Mouse (Mus musculus): ENCODE results near the gene Lingo1. TPM values are rescaled to one million over a fixed set of nuclear protein-coding genes. Genes with fewer than 3 reads are reported as not detected.

The Lingo1 gene
- polyA plus RNA-seq, 1 experiment: not detected

DNA sequence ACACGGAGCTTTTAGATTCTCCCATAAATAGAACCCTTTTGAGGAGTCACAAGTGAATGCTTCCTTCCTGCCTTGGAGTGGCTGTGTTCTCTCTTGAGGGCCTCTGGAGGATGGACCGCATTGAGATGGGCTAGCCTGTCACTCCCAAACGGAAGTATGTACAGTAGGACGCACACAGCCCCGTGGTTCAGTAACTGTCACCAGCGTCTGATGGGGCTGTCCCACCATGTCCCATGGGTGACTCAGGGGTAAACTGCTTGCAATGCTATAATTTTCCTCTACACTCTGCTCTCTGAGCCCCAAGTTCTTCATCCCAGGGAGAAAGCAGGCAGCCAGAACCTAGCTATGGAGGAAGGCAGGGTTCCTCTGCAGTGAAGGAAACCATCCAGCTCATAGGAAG, 11.7 kb upstream of the Lingo1 start:
- no peaks in the 10 kb centered on the region for H3K4me1 ChIP-seq (ENCODE audit: control insufficient read depth, insufficient read depth, insufficient read length, low read length)
- H3K27ac ChIP-seq (replicated peaks; ENCODE audit: low read depth, low read length): no peak overlapping the region
- no peak overlapping the region for H3K4me3 ChIP-seq (ENCODE audit: insufficient read depth, low read depth, low read length)

DNA sequence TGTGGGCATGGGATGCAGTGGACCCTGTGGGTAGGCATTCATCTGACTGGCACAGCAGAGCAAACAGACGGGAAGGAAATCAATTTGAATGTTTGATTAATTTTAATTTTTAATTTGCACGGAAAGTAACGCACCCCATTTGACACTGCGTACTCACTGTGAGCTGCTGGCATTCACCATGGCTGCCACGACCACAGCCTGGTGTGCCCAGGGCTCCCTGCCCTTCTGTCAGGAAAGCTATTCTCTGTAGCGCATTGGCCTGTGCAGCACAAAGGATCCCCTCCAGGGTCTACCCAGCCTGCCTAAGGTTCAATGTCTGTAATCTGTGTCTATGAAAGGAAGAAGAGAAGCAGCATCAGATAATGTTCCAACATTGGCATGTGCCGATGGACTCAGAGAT, 6.9 kb upstream of the Lingo1 start:
- H3K4me1 ChIP-seq (ENCODE audit: control insufficient read depth, insufficient read depth, insufficient read length, low read length): no peaks in the 10 kb centered on the region
- no peak overlapping the region for H3K4me3 ChIP-seq (ENCODE audit: insufficient read depth, low read depth, low read length)
- no peak overlapping the region for H3K27ac ChIP-seq (replicated peaks; ENCODE audit: low read depth, low read length)

DNA sequence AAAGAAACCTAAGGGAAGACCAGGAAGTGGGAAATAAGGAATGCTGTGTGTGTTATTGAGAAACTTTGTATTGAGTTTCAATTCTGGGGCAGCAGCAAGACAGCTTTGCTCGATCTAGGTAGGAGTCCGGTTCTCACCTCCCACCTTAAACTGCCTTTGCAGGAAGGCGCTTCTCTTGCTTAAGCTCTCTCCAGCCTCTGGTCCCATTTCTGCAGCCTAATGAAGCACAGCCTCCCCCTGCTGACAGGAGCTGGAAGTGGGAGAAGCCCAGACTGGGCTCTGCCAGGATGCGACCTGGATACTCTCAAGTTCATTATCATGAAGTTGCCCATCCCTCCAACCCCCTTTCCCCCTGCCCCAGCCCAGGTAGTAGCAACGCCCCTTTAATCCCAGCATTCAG, 1.6 kb upstream of the Lingo1 start:
- Histone ChIP-seq H3K27ac (replicated peaks; ENCODE audit: low read depth, low read length) (no peak overlapping the region), H3K4me3 (ENCODE audit: insufficient read depth, low read depth, low read length) (no peak overlapping the region), H3K4me1 (ENCODE audit: control insufficient read depth, insufficient read depth, insufficient read length, low read length) (no peaks in the 10 kb centered on the region; the same call in 1 of the 2 replicates)

DNA sequence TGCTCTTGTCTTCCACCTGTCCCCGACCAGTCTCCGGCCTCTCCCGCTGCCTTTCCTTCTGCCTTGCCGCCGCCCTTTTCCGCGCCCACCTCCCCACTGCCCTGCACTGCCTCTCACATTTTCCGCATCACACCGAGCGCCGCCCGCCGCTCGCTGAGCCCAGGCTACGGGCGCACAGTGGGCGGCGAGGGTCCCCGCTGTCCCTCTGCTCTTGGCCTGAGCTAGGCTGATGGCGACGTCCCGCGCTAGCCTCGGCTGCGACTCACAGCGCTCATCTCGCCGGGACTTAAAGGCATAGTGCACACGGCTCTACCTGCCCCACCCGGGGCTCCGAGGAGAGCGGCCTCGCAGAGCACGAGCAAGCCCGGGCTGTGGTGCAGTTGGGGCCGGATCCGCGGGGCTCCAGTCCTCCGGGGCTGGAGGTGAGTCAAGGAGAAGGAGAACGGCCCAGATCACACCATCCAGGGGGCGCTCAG, 426 bp upstream of the Lingo1 start:
- H3K4me3 ChIP-seq (ENCODE audit: insufficient read depth, low read depth, low read length): peak overlapping the region; percentile 36
- no peak overlapping the region for H3K27ac ChIP-seq (replicated peaks; ENCODE audit: low read depth, low read length)
- no peaks in the 10 kb centered on the region; the same call in 1 of the 2 replicates for H3K4me1 ChIP-seq (ENCODE audit: control insufficient read depth, insufficient read depth, insufficient read length, low read length)

DNA sequence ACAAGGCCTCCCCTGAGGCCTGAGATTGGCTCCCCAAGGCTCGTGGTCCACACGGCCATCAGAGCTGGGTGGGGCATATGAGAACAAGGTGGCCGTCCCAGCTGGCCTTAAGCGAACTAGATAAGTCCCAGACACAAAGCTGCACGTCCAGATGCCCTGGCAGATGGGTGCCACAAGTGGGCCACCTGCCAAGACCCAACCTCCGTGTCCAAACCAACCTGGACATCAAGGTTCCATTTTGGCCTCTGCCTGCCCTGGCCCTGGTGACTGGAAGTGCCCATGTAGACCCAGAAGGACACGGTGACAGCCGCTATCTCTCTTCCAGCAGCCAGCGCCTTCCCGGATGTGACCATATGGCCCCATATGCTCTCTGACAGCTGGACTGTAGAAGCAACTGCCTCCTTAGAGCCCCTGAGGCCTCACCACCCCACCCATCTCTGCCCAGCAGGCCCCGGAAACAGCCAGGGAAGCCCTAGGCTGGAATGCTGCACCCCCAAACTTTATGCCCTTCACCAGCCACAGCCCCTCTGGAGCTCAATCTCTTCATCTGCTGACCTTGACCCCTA, 4.5 kb downstream of the Lingo1 start:
- Histone ChIP-seq H3K4me1 (ENCODE audit: control insufficient read depth, insufficient read depth, insufficient read length, low read length) (no peaks in the 10 kb centered on the region; the same call in 1 of the 2 replicates), H3K4me3 (ENCODE audit: insufficient read depth, low read depth, low read length) (no peak overlapping the region), H3K27ac (replicated peaks; ENCODE audit: low read depth, low read length) (no peak overlapping the region)

GRCm38 (mm10) chr9:56784576-56784975, 11.7 kb downstream of the Lingo1 start:
- no peak overlapping the region for H3K4me3 ChIP-seq (ENCODE audit: insufficient read depth, low read depth, low read length)
- no peak overlapping the region for H3K27ac ChIP-seq (replicated peaks; ENCODE audit: low read depth, low read length)
- no peaks in the 10 kb centered on the region for H3K4me1 ChIP-seq (ENCODE audit: control insufficient read depth, insufficient read depth, insufficient read length, low read length)

DNA sequence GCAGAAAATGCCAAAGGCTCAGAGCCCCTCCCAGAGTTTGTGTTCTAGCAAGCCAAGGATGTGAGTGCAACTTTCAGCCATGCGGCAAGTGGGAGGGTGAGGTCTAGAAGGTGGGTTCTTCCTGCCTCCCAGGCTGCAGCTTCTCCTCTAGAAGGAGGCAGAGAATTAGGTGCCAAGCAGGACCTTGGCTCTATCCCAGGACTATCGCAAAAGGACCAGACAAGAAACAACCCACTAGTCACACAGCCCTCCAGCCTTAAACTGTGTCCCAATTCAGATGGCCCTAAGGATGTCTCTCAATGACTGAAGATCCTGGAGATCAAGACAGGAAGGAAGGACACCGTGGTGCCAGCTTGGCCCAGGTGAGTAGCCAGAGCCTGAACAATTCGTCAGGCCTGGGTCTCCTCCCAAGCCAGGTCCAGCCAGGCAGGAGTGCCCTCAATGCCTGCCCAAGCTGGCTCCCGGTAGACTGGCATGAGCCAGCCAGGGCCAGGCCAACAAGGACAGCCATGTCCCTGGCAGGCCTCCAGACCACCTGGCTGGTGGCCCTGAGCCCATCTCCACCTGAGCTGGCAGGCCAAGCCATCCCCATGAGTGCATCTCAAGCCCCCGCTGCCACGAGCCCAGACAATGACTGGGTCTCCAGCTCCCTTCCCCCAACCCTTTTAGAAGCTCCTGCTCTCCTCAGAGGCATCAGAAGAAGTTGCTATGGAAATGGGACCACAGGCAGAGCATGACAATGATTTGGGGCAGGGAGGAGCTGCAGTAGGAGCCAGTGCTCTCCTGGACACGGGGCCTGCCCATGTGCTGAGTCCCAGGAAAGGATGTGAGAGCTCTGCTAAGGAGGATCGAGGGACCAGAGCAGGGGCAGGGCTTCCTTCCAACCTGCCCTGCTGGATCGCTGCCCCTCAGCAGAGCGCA, 19.1 kb downstream of the Lingo1 start:
- no peak overlapping the region for H3K4me3 ChIP-seq (ENCODE audit: insufficient read depth, low read depth, low read length)
- no peak overlapping the region for H3K27ac ChIP-seq (replicated peaks; ENCODE audit: low read depth, low read length)
- H3K4me1 ChIP-seq (ENCODE audit: control insufficient read depth, insufficient read depth, insufficient read length, low read length): no peaks in the 10 kb centered on the region

- no peak overlapping the region for H3K4me3 ChIP-seq (ENCODE audit: insufficient read depth, low read depth, low read length)
- H3K27ac ChIP-seq (replicated peaks; ENCODE audit: low read depth, low read length): no peak overlapping the region
- H3K4me1 ChIP-seq (ENCODE audit: control insufficient read depth, insufficient read depth, insufficient read length, low read length): no peaks in the 10 kb centered on the region
Measured at GRCm38 (mm10) chr9:56775161-56775934, 20.9 kb downstream of the Lingo1 start.

DNA sequence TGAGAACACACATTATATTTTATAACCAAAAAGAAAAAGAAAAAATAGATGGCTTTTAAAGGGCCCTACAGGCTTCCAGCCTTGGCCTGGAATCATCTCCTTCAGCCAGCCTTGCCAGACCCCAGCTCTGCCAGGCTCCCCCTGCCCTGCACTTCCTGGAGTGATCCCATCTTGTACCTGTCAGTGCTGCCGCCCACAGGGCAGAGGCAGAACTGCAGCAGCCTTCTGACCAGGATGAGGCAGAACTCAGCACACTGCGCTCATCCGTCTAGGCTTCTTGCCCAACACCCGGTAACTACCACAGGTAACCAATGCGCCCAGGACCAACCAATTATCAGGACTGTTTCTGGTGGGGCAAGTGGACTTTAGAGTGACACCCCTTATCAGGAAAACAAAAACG, 22.0 kb downstream of the Lingo1 start:
- no peak overlapping the region for H3K4me3 ChIP-seq (ENCODE audit: insufficient read depth, low read depth, low read length)
- H3K4me1 ChIP-seq (ENCODE audit: control insufficient read depth, insufficient read depth, insufficient read length, low read length): no peaks in the 10 kb centered on the region
- no peak overlapping the region for H3K27ac ChIP-seq (replicated peaks; ENCODE audit: low read depth, low read length)

- H3K4me1 ChIP-seq (ENCODE audit: control insufficient read depth, insufficient read depth, insufficient read length, low read length): no peaks in the 10 kb centered on the region
- H3K4me3 ChIP-seq (ENCODE audit: insufficient read depth, low read depth, low read length): no peak overlapping the region
Measured at GRCm38 (mm10) chr9:56773666-56774065, 22.6 kb downstream of the Lingo1 start.

GRCm38 (mm10) chr9:56767653-56768136, 28.6 kb downstream of the Lingo1 start:
- Histone ChIP-seq H3K4me3 (ENCODE audit: insufficient read depth, low read depth, low read length) (no peak overlapping the region), H3K4me1 (ENCODE audit: control insufficient read depth, insufficient read depth, insufficient read length, low read length) (no peaks in the 10 kb centered on the region), H3K27ac (replicated peaks; ENCODE audit: low read depth, low read length) (no peak overlapping the region)

More at GRCm38 (mm10) chr9:56773666-56774065, 22.6 kb downstream of the Lingo1 start:
- no peak overlapping the region for H3K27ac ChIP-seq (replicated peaks; ENCODE audit: low read depth, low read length)

DNA sequence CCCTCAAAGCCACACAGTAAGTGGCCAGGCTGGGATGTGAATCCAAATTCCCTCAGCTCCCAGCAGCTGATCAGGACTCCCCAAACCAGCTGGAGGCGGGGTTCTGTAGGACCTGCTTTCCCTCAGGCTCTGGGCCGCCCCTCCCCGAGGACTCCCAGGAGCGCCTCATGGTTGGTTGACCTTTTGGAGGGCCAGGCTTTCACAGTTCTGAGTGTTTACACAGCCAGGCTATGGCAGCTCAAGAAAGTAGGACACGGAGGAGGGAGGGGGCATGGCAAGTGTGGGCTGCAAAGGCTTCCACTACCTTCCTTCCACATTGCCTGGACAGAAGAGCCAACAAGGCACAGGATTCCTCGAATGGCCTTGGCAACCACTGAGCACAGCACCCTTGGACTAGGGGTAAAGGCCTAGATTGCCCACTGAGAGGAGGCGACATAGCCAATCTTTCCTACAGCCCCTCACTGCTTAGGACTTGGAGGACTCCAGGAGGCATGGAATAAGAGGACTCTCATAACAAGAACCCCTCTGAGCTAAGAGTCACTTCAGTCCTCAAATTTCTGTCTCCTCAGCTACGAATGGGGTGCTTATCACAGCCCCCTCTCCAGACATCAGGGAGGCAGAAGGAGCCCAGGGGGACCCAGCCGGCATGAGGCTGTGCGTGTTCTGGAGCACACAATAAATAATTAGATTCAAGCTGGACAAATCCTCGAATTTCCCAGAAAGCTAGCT, 29.5 kb downstream of the Lingo1 start:
- Histone ChIP-seq H3K4me3 (ENCODE audit: insufficient read depth, low read depth, low read length) (no peak overlapping the region), H3K4me1 (ENCODE audit: control insufficient read depth, insufficient read depth, insufficient read length, low read length) (no peaks in the 10 kb centered on the region), H3K27ac (replicated peaks; ENCODE audit: low read depth, low read length) (no peak overlapping the region)

GRCm38 (mm10) chr9:56762106-56762562, 34.1 kb downstream of the Lingo1 start:
- Histone ChIP-seq H3K4me1 (ENCODE audit: control insufficient read depth, insufficient read depth, insufficient read length, low read length) (no peaks in the 10 kb centered on the region), H3K27ac (replicated peaks; ENCODE audit: low read depth, low read length) (no peak overlapping the region), H3K4me3 (ENCODE audit: insufficient read depth, low read depth, low read length) (no peak overlapping the region)

- Histone ChIP-seq H3K4me1 (ENCODE audit: control insufficient read depth, insufficient read depth, insufficient read length, low read length) (no peaks in the 10 kb centered on the region), H3K4me3 (ENCODE audit: insufficient read depth, low read depth, low read length) (no peak overlapping the region), H3K27ac (replicated peaks; ENCODE audit: low read depth, low read length) (no peak overlapping the region)
Measured at GRCm38 (mm10) chr9:56757791-56758190, 38.5 kb downstream of the Lingo1 start.
